Mouse (Mus musculus): ENCODE data around the gene Mdk.

DNA sequence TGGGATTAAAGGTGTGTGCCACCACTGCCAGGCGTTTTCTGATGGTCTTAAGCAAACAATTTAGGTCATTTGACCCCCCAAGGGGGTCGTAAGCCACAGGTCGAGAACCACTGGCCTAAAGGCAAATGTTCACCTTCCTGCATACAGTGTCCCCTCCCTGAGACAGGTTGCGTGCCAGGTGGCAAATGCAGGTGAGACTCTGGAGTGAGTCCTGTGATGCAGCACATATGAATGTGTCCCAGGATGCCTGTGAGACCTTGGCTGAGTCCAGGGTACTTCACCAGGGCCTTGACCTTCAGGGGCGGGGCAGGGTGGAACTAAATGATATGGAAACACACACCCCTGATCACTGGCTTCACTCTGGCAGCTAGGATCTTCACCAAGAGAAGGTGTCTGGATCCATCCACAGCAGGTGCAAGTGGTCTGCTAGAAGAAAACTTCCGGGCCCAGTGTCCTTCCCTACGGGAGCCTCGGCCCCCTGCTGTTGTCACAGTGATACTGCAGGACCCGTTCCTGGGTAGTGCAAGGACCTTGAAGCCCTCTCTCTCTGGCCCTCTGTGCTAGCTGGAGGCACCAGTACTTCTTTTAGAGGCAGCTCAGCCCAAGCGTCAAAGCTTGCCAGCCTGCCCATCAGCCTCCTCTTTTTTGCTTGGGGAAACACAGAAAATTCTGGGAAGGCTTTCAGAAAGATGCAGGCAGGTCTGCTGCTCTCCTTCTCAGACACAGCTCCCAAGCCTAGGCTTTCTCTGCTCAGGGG lies 26.8 kb upstream of the Mdk start:
- TF ChIP-seq CTCF (conservative IDR thresholded peaks at IDR 0.05; ENCODE audit: low read length) (peak; percentile 29; the same call in 1 of the 2 replicates), NANOG (IDR thresholded peaks at IDR 0.05; ENCODE audit: borderline replicate concordance, low read length) (no peak)

All from E14TG2a.4 (cell line).